Mouse (Mus musculus) stomach, embryonic 14.5 days (tissue): ENCODE data around the gene Tspan5. TPM values are rescaled to one million over a fixed set of nuclear protein-coding genes. Genes with fewer than 3 reads are reported as not detected.

Experiments used
- ATAC-seq: fragments of 200-750 bp; cut with Nextera tagmentation; 2 replicates; pipeline ENCODE4 v1.8.0; 2017; ENCODE audit warnings: low read depth, moderate TSS enrichment; ENCODE audit not compliant: insufficient number of reproducible peaks, insufficient read depth, low FRiP score
- H3K27ac ChIP-seq: fragments of 300-500 bp; sonication (generic); 2 replicates; pipeline ENCODE4 v1.5.1; 2014; ENCODE audit warnings: mild to moderate bottlenecking, low read length, moderate library complexity, mixed read lengths
- H3K27me3 ChIP-seq: fragments of 300-500 bp; sonication (generic); 2 replicates; pipeline ENCODE4 v1.6.1; 2014; ENCODE audit warnings: low read length, control low read depth, mixed read lengths; ENCODE audit not compliant: control insufficient read depth, insufficient read depth
- H3K36me3 ChIP-seq: fragments of 300-500 bp; sonication (generic); 2 replicates; pipeline ENCODE4 v1.6.1; 2014; ENCODE audit warnings: mild to moderate bottlenecking, control low read depth, low read length, moderate library complexity, mixed read lengths; ENCODE audit not compliant: control insufficient read depth, insufficient read depth
- H3K4me1 ChIP-seq: fragments of 300-500 bp; sonication (generic); 2 replicates; pipeline ENCODE4 v1.6.1; 2014; ENCODE audit warnings: low read length, control low read depth, mixed read lengths; ENCODE audit not compliant: control insufficient read depth, insufficient read depth
- H3K4me2 ChIP-seq: fragments of 300-500 bp; sonication (generic); replicated peaks from 2 replicates; pipeline ENCODE4 v1.6.1; 2014; ENCODE audit warnings: low read depth, low read length, control low read depth
- H3K4me3 ChIP-seq: fragments of 300-500 bp; sonication (generic); 2 replicates; pipeline ENCODE4 v1.5.1; 2014; ENCODE audit warnings: low read depth, low read length, control low read depth
- H3K9ac ChIP-seq: fragments of 300-500 bp; sonication (generic); replicated peaks from 2 replicates; pipeline ENCODE4 v1.6.1; 2014; ENCODE audit warnings: low read depth, mild to moderate bottlenecking, control low read depth, low read length, moderate library complexity, mixed read lengths
- H3K9me3 ChIP-seq: fragments of 300-500 bp; sonication (generic); 2 replicates; pipeline ENCODE4 v1.6.1; 2016; ENCODE audit warnings: low read depth, low read length, control low read depth; ENCODE audit not compliant: control insufficient read depth
- WGBS: fragments of 180-500 bp; shearing (Covaris S2); extraction: QIAGEN DNeasy Blood & Tissue Kit; methylation state at CpG from one replicate; pipeline ENCODE4 v1.1.7; 2014; 5-methylcytosine and 5-hydroxymethylcytosine counted together
- polyA plus RNA-seq: library from polyadenylated mRNA; unstranded; fragments of >200 nt; fragmentation: Nextera tagmentation; extraction: Ambion mirVana; gene quantifications from 2 replicates; pipeline ENCODE4 v1.2.1, GENCODE M21; 2014

Tspan5 gene
- polyA plus RNA-seq, 1 experiment from 2014 or later = 34.3 TPM

DNA sequence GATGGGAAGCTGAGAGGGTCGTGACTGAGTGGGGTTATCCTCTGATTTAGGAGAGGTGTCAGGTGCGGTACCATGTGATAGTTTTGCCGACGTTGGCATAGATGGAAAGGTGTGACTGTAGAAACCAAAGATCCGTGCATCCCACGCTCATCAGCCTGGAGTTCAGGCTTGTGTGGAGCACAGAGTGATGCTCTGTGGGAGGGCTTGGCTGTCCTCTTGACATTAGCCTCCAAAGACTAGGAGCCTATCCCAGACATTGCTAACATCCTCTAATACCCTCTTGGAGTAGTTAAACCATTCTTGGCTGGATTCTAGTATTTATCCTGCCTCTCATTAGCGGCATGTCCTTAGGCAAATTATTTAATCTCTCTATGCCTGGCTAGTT is 42.6 kb downstream of the Tspan5 start:
- Histone ChIP-seq H3K4me1 (peaks cover 24% of the 10 kb centered on the region), H3K9ac (no peak overlapping the region), H3K9me3 (no peaks in the 10 kb centered on the region), H3K27me3 (no peaks in the 10 kb centered on the region), H3K27ac (no peak overlapping the region), H3K4me3 (no peak overlapping the region), H3K4me2 (no peak overlapping the region), H3K36me3 (no peaks in the 10 kb centered on the region)
- 90% methylated on average over 7 of the region's 7 CpGs for WGBS
- no peak for ATAC-seq

DNA sequence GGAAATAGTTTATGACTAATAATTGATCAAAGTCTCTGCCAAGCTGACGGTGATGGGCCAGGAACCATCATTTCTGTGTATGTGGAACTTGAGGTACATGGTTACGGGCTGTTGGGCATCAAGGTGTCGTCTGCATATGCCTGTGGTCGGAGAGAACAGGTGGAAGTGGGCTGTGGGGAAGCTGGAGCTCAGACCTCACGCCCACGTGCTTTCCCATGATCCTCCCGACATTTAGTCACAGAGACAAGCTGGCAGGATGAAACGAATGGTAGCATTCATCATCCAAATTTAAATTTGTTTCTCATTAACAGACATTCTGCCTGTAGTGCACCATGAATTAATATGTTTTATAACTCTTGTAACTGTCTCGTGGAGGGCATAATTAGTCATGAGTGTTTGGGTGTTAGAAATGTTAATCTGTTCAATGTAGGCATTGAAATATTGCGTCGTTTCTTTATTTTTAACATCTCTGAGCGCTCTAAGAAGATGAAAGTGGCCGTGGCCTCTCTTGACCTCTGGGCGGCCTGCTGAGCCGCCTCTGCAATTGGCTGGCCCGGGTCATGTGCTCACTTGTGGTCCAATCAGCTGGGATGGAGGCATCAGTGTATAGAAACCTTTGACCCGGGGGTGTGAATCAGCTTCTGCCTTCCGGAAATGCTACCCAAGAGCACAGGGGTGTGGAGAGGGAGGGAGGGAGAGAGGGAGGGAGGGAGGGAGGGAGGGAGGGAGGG is 45.9 kb downstream of the Tspan5 start:
- Histone ChIP-seq H3K36me3 (no peaks in the 10 kb centered on the region), H3K4me3 (no peak overlapping the region), H3K4me2 (no peak overlapping the region), H3K9ac (no peak overlapping the region), H3K9me3 (no peaks in the 10 kb centered on the region), H3K27me3 (no peaks in the 10 kb centered on the region), H3K4me1 (peaks cover 8% of the 10 kb centered on the region; the same call in 1 of the 2 replicates), H3K27ac (no peak overlapping the region)
- WGBS = 84% methylated on average over 18 of the region's 18 CpGs
- ATAC-seq = no peak

- Histone ChIP-seq H3K36me3 (no peaks in the 10 kb centered on the region), H3K9ac (no peak overlapping the region), H3K27ac (no peak overlapping the region), H3K4me2 (no peak overlapping the region), H3K9me3 (no peaks in the 10 kb centered on the region), H3K4me1 (0 out of 2 replicates have a peak, but pooled peaks cover 2% of the 10 kb centered on the region), H3K27me3 (no peaks in the 10 kb centered on the region), H3K4me3 (no peak overlapping the region)
- 90% methylated on average over 17 of the region's 17 CpGs for WGBS
- ATAC-seq = no peak
Measured at GRCm38 (mm10) chr3:138788489-138788850, 46.5 kb downstream of the Tspan5 start.

- no peak for ATAC-seq
- Histone ChIP-seq H3K9ac (no peak overlapping the region), H3K36me3 (no peaks in the 10 kb centered on the region), H3K4me2 (no peak overlapping the region), H3K4me1 (no peaks in the 10 kb centered on the region), H3K9me3 (no peaks in the 10 kb centered on the region), H3K27ac (no peak overlapping the region), H3K27me3 (no peaks in the 10 kb centered on the region), H3K4me3 (no peak overlapping the region)
- WGBS = 85% methylated on average over 5 of the region's 5 CpGs
Measured at GRCm38 (mm10) chr3:138789275-138789674, 47.3 kb downstream of the Tspan5 start.

- Histone ChIP-seq H3K36me3 (no peaks in the 10 kb centered on the region), H3K27ac (no peak overlapping the region), H3K4me1 (no peaks in the 10 kb centered on the region), H3K4me3 (no peak overlapping the region), H3K9ac (no peak overlapping the region), H3K27me3 (no peaks in the 10 kb centered on the region), H3K9me3 (no peaks in the 10 kb centered on the region), H3K4me2 (no peak overlapping the region)
- 96% methylated on average over 8 of the region's 8 CpGs for WGBS
- ATAC-seq = no peak
Measured at GRCm38 (mm10) chr3:138794533-138794932, 52.5 kb downstream of the Tspan5 start.

- WGBS = 88% methylated on average over 7 of the region's 7 CpGs
- Histone ChIP-seq H3K9ac (no peak overlapping the region), H3K27me3 (no peaks in the 10 kb centered on the region), H3K9me3 (no peaks in the 10 kb centered on the region), H3K36me3 (no peaks in the 10 kb centered on the region), H3K4me1 (0 out of 2 replicates have a peak, but pooled peaks cover 4% of the 10 kb centered on the region), H3K4me2 (no peak overlapping the region), H3K27ac (no peak overlapping the region), H3K4me3 (no peak overlapping the region)
- no peak for ATAC-seq
Measured at GRCm38 (mm10) chr3:138795951-138796350, 54.0 kb downstream of the Tspan5 start.

DNA sequence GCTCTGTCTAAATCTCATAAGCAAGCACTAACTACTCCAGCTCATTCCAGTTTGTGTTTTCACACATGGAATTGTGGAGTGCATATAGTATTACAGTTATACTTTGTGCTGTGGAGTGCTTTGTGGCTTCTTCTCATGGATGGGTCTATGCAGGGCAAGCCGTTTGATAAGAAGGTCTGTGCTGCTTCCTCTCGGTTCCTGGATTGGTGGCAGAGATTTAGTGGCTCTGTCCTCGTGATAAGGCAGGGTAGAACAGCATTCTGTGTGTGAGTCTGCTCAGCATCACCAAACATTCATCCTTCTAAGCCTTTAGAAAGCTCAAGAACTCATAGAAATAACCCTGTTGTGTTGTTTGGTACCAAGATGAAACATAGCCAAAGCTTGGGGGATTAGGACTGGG is 54.6 kb downstream of the Tspan5 start:
- no peak overlapping the region for H3K9ac ChIP-seq
- H3K9me3 ChIP-seq = no peaks in the 10 kb centered on the region
- ATAC-seq = no peak

DNA sequence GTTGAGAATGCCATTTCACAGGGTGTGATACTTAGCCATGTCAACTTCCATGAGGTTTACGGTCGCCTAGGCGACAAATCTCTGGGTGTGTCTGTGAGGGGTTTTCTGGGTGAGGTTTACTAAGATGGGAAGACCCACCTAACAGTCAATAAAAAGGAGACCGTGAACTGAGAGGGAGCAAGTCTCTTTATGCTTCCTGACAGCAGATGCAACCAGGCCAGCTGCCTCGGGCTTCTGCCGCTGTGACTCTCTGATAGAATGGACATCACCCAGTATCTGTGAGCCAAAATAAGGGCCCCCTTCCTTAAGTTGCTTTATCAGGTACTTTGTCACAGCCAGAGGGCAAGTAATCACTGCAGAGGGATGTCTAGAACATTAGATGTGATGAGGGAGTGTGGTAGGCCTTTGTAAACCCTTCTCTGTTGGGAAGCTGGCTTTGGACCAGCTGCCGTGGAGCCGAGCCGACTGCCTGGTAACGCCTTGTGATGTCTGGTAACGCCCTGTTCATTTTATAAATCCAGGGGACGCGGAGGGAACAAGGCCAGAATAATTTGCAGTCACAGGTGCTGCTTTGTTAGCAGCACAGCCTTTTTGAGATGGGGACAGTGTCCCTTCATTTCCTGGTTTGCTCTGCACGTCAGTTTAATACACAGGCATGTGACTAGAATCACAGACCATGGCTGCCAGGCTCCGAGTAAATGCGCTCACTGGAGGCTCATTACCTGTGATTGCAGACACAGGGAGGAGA is 58.8 kb downstream of the Tspan5 start:
- Histone ChIP-seq H3K27me3 (no peaks in the 10 kb centered on the region), H3K27ac (no peak overlapping the region), H3K9ac (no peak overlapping the region), H3K4me2 (no peak overlapping the region), H3K4me1 (peaks cover 12% of the 10 kb centered on the region), H3K4me3 (no peak overlapping the region), H3K36me3 (no peaks in the 10 kb centered on the region), H3K9me3 (no peaks in the 10 kb centered on the region)
- WGBS = 73% methylated on average over 16 of the region's 16 CpGs
- no peak for ATAC-seq

More for the DNA sequence above, 54.6 kb downstream of the Tspan5 start:
- no peak overlapping the region for H3K27ac ChIP-seq
- H3K4me1 ChIP-seq = 0 out of 2 replicates have a peak, but pooled peaks cover 4% of the 10 kb centered on the region
- no peak overlapping the region for H3K4me2 ChIP-seq
- H3K27me3 ChIP-seq = no peaks in the 10 kb centered on the region
- H3K36me3 ChIP-seq = no peaks in the 10 kb centered on the region
- no peak overlapping the region for H3K4me3 ChIP-seq
- WGBS = 56% methylated on average over 3 of the region's 3 CpGs
